Mouse (Mus musculus) olfactory bulb, adult 2 months (tissue): ENCODE results near the gene Prdx3. TPM values are rescaled to one million over a fixed set of nuclear protein-coding genes. Genes with fewer than 3 reads are reported as not detected.
A peak's percentile ranks its signal among the peaks of the same experiment; 100 is the strongest.
"Not testable (repeated sequence)": the region's sequence is repeated elsewhere in the genome, so short reads cannot be mapped to it uniquely, and the experiment has no call there.

Source experiments
- H3K27ac ChIP-seq: fragments of 200-500 bp; 2 replicates; pipeline ENCODE4 v1.5.1; 2012; ENCODE audit warnings: low read depth, low read length; ENCODE audit not compliant: insufficient read depth
- H3K4me1 ChIP-seq: fragments of 200-500 bp; 2 replicates; pipeline ENCODE4 v1.6.1; 2012; ENCODE audit warnings: low read length; ENCODE audit not compliant: control insufficient read depth, insufficient read depth
- H3K4me3 ChIP-seq: fragments of 200-500 bp; 2 replicates; pipeline ENCODE4 v1.5.1; 2012; ENCODE audit warnings: mild to moderate bottlenecking, low read depth, low read length, moderate library complexity; ENCODE audit not compliant: insufficient read depth
- CTCF ChIP-seq: fragments of 200-500 bp; IDR thresholded peaks from 2 replicates; pipeline ENCODE4 v1.5.1; 2012; ENCODE audit warnings: low read depth, mild to moderate bottlenecking, low read length, moderate library complexity; ENCODE audit not compliant: insufficient read depth
- POLR2A ChIP-seq: fragments of 200-500 bp; IDR thresholded peaks from 2 replicates; pipeline ENCODE4 v1.6.1; 2012; ENCODE audit warnings: mild to moderate bottlenecking, low read depth, low read length, moderate library complexity; ENCODE audit not compliant: insufficient read depth
- WGBS: fragments of 180-500 bp; shearing (Covaris S2); methylation state at CpG from one replicate; pipeline ENCODE4 v1.1.7; 2018; 5-methylcytosine and 5-hydroxymethylcytosine counted together
- polyA plus RNA-seq: library from polyadenylated mRNA; stranded (reverse); fragments of >200 nt; gene quantifications from 2 replicates; pipeline ENCODE4 v1.2.4, GENCODE M21; 2012; ENCODE audit warnings: low replicate concordance; ENCODE audit not compliant: missing spikeins, insufficient read depth, insufficient read length

Gene Prdx3
- polyA plus RNA-seq, 1 experiment, result not detected

GRCm38 (mm10) chr19:60872272-60872671 lies 2.1 kb downstream of the Prdx3 start:
- peaks cover 3% of the 10 kb centered on the region for H3K4me1 ChIP-seq

GRCm38 (mm10) chr19:60871366-60871765 lies 3.0 kb downstream of the Prdx3 start:
- no peak for TF ChIP-seq CTCF
- TF ChIP-seq POLR2A, result no peak
- Histone ChIP-seq H3K27ac (no peak overlapping the region), H3K4me3 (no peak overlapping the region), H3K4me1 (peaks cover 3% of the 10 kb centered on the region)
- WGBS, result 89% methylated on average over 5 of the region's 5 CpGs

More at GRCm38 (mm10) chr19:60872272-60872671, 2.1 kb downstream of the Prdx3 start:
- no peak overlapping the region for H3K27ac ChIP-seq
- WGBS, result 50% methylated on average over 1 of the region's 1 CpGs
- H3K4me3 ChIP-seq, result no peak overlapping the region
- TF ChIP-seq CTCF, result no peak
- no peak for TF ChIP-seq POLR2A

- Histone ChIP-seq H3K27ac (no peak overlapping the region), H3K4me1 (peaks cover 3% of the 10 kb centered on the region), H3K4me3 (no peak overlapping the region)
- 78% methylated on average over 1 of the region's 1 CpGs for WGBS
- no peak for TF ChIP-seq CTCF
- TF ChIP-seq POLR2A, result no peak
Measured at GRCm38 (mm10) chr19:60870489-60870888, 3.9 kb downstream of the Prdx3 start.

GRCm38 (mm10) chr19:60866169-60866568 lies 8.2 kb downstream of the Prdx3 start:
- not testable (repeated sequence) for H3K4me3 ChIP-seq, H3K27ac ChIP-seq, H3K4me1 ChIP-seq
- 96% methylated on average over 4 of the region's 4 CpGs for WGBS

DNA sequence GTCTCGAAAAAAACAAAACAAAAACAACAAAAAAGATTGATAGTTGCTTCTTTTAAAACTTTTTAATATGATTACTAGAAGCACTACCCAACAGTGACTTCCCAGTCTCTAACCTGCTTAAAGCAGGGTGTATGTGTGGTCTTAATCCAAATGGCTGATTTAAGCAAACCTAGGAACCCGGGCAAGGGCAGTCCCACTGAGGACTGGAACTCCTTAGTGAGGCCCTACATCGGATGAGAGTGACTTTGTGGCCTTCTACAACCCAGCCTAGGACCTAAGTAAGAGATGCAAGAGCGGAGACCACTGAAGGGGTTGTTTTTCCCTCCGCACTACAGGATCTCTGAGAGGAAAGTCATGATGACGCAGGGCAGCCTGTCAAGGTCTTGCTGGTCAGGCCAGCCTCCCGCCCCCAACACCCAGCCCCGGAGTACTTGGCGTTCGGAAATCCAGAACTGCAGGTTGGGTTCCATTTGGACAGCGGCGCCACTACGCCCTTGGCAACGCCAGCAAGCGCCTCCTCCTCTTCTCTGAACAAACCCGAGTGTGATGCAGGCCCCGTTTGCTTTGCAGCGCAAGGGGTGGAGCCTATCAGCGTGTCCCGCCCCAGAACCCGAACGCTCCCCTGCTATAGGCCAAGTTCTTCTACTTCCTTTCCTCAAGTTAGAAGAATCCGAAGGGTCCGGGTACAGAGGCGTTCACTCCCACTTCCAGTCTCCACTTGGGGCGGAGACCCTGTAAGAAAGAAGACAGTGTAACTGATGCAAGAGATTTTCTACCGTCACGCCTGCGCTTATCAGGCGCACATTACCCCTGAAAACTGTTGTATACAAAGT lies 13.3 kb downstream of the Prdx3 start, which contains the start of gene Sfxn4:
TSS of gene Sfxn4 (minus strand) at position 612 of the 833 bp plus-strand sequence.
- TF ChIP-seq CTCF, result no peak
- TF ChIP-seq POLR2A, result peak; percentile 60
- H3K27ac ChIP-seq, result peak within 1 kb of the TSS; percentile 63; the same call in 1 of the 2 replicates
- 2% methylated on average over 30 of the region's 30 CpGs for WGBS
- peak within 1 kb of the TSS; percentile 87 for H3K4me3 ChIP-seq
- no peaks in the 10 kb centered on the region for H3K4me1 ChIP-seq

DNA sequence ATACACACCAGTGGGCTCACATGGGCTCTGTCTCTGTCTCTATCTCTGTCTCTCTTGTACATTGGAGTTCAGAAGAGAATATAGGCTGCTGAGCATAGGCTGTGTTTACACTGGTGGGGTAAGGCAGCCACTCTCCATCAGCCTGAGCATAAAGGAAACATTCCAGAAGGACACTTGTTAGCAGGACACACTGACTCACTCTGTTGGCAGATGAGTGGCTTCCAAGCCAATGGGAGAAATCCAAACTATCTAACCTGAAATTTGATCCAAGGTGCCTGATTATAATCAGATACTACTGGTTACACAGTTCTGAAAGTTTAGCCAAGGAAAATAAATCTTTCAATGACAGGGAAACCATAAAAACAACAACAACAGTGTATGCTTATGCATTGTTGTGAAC lies 28.6 kb downstream of the Prdx3 start:
- Histone ChIP-seq H3K4me3 (no peak overlapping the region), H3K4me1 (no peaks in the 10 kb centered on the region), H3K27ac (no peak overlapping the region)
- no peak for TF ChIP-seq CTCF

GRCm38 (mm10) chr19:60843324-60843723 lies 31.0 kb downstream of the Prdx3 start:
- TF ChIP-seq POLR2A (no peak), CTCF (no peak)
- Histone ChIP-seq H3K4me3 (no peak overlapping the region), H3K4me1 (no peaks in the 10 kb centered on the region), H3K27ac (no peak overlapping the region)

DNA sequence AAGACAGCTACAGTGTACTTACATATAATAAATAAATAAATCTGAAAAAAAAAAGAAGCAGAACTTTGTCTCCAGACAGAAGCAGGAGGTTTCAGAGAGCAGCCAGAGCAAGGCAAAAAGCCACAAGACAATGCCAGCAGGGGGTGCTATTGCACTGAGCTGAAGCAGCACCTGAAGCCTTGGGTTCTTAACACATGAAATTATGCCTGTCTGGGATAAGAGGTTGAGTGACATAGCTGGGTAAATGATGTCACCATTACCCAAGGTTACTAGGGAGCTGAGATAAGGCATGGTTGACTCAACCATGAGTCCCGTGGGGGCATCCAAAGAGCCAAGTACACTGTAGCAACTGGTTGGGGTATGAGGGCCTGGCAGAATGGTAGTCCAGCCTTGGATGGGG lies 36.6 kb downstream of the Prdx3 start:
- Histone ChIP-seq H3K4me1 (no peaks in the 10 kb centered on the region), H3K27ac (no peak overlapping the region), H3K4me3 (no peak overlapping the region)
- 64% methylated on average over 1 of the region's 1 CpGs for WGBS
- TF ChIP-seq CTCF, result no peak
- no peak for TF ChIP-seq POLR2A

- H3K27ac ChIP-seq, result no peak overlapping the region
- no peak overlapping the region for H3K4me3 ChIP-seq
Measured at GRCm38 (mm10) chr19:60818677-60819076, 55.7 kb downstream of the Prdx3 start.

More at GRCm38 (mm10) chr19:60818677-60819076, 55.7 kb downstream of the Prdx3 start:
- H3K4me1 ChIP-seq, result no peaks in the 10 kb centered on the region
- WGBS, result 92% methylated on average over 6 of the region's 6 CpGs
- TF ChIP-seq POLR2A (no peak), CTCF (no peak)

Other genes starting within 250 kb of the Prdx3 start
- gene Nanos1, start 118.6 kb downstream of the Prdx3 start, polyA plus RNA-seq, result not detected in 2 replicates
- gene Eif3a, start 83.9 kb downstream of the Prdx3 start, polyA plus RNA-seq, result 89.3 and 118 TPM in 2 replicates
- not detected in 2 replicates for gene Fam45a, start 63.0 kb downstream of the Prdx3 start, polyA plus RNA-seq
- gene Sfxn4, start 13.1 kb downstream of the Prdx3 start, polyA plus RNA-seq, result not detected in 2 replicates
- gene Grk5, start 15.2 kb upstream of the Prdx3 start, polyA plus RNA-seq, result not detected in 2 replicates